In the genomic region with DNA sequence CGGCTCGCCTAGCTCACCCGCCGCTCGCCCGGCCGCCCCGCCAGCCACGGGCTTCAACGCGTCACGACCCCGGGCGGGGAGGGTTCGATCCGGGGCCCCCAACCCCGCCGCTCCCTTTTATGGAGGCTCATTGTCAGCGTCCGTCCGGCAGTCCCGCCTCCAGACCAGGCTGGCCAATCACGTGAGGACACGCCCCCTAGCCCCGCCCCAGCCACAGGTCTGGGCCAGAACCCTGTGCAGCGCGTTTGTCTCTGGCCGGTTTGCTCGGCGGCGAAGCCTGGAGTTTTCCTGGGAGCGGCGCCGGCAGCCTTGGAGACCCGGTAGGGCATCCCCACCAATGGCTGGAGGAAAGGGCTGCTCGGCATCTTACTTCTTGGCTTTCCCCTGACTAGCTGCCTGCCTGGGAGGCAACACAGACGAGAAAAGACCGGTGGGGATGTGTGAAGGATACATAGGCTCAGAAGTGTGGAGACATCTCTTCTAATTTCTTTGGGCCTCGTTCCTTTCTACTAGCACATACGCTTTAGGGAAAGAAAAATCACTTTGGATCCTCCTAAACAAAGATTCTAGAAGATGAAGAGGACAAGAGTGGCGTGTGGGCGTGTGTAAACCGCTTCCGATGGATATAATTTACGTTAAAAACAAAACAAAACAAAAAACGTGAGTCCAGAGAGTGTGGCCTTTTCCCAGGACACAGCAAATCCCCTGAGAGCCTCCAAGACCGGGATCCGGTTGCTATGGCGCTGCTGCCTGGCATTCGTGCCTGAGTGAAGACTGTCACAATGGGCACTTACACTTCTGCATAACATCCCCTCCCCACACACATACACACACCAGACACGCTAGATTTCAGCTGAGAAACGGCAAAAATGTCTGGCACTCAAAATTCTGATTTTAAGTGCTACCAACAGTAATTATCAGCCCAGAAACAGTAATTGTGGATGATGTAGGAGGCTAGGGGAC, we compare ENCODE assay signal across 8 mouse cellular contexts. TPM values are rescaled to one million over a fixed set of nuclear protein-coding genes. Genes with fewer than 3 reads are reported as not detected.
DNase-seq lines count a peak whose midpoint lies in the region; ATAC-seq and TF ChIP-seq lines count a peak whose summit lies in the region.

A gene (minus strand): TSS at position 92 of the 963 bp plus-strand sequence.

- peaks cover 9% of the 10 kb centered on the region; the same call in 1 of the 2 replicates for H3K36me3 ChIP-seq in hindbrain, embryonic 13.5 days

- POLR2A ChIA-PET in Patski (lab: Charles Lee), result interaction anchor here (0.6 to 0.8 kb wide), 3 partner anchors 118 to 313 kb away, joined by 3 to 5 read pairs (median 3); no protein-coding TSS in a partner anchor

- H3K27ac ChIP-seq in hindbrain, embryonic 13.5 days, result peak within 1 kb of the TSS; percentile 97

- TF ChIP-seq CTCF in Patski (IDR thresholded peaks at IDR 0.05), result no peak

- H3K27me3 ChIP-seq in Patski, result no peaks in the 10 kb centered on the region
- H3K27me3 ChIP-seq in hindbrain, embryonic 13.5 days, result no peaks in the 10 kb centered on the region

- no peaks in the 10 kb centered on the region for H3K9me3 ChIP-seq in hindbrain, embryonic 13.5 days

- H3K9ac ChIP-seq in hindbrain, embryonic 13.5 days, result peak within 1 kb of the TSS; percentile 94

- H3K4me1 ChIP-seq in hindbrain, embryonic 13.5 days (replicated peaks), result peaks cover 44% of the 10 kb centered on the region

- peak; percentile 58 for DNase-seq in Patski (ENCODE audit: low read depth, low spot score)
- DNase-seq in cerebellum, postnatal 14 days, result peak; percentile 99 to 100
- peak; percentile 95 to 99 for DNase-seq in frontal cortex, postnatal 14 days (ENCODE audit: low spot score in 2 of 2)
- DNase-seq in layer of hippocampus, postnatal 25 days (ENCODE audit: extremely low spot score in 1 of 2, low spot score in 1 of 2), result peak; percentile 97
- DNase-seq in lung, postnatal 25 days (ENCODE audit: low spot score), result peak; percentile 98
- DNase-seq in retina, embryonic 14.5 days (ENCODE audit: low spot score), result peak; percentile 98
- DNase-seq in thymus, postnatal 4 days, result peak; percentile 99

- CTCF ChIA-PET in Patski (lab: Charles Lee), result no interaction called here

- peak; percentile 96 for ATAC-seq in Patski
- peak; percentile 97 for ATAC-seq in hindbrain, embryonic 13.5 days (ENCODE audit: low FRiP score)

- in situ Hi-C loops in Patski (cut with MboI; ENCODE audit: low pct_unique_long_range_greater_than_20kb), result no loop called here

- peak within 1 kb of the TSS; percentile 81 for H3K4me2 ChIP-seq in hindbrain, embryonic 13.5 days

- 1% methylated on average over 46 of the region's 52 CpGs for whole genome bisulfite sequencing in hindbrain, embryonic 13.5 days

- H3K4me3 ChIP-seq in hindbrain, embryonic 13.5 days, result peak within 1 kb of the TSS; percentile 92

RNA-seq across cellular contexts. Expression of the gene that starts here (rescaled TPM):
- 32.7 TPM for polyA plus RNA-seq in Patski (2021)
- 34.0 and 42.7 TPM in 2 replicates for polyA plus RNA-seq in hindbrain, embryonic 13.5 days (2015; fragmentation: Nextera tagmentation; extraction: Ambion mirVana)
- total RNA-seq in layer of hippocampus, postnatal 25 days (2021), result 10 to 100 TPM; 33.8 to 35.3 TPM

Comparison
In these comparisons a context has a peak if more than half of its experiments do, and no peak if none do; other contexts are left out.
1. Peak in every context shown above with its lines: DNase-seq, ATAC-seq, H3K4me3 ChIP-seq and H3K27ac ChIP-seq.